Mouse (Mus musculus): Measurements from ENCODE around the gene Umps.

The Umps gene

DNA sequence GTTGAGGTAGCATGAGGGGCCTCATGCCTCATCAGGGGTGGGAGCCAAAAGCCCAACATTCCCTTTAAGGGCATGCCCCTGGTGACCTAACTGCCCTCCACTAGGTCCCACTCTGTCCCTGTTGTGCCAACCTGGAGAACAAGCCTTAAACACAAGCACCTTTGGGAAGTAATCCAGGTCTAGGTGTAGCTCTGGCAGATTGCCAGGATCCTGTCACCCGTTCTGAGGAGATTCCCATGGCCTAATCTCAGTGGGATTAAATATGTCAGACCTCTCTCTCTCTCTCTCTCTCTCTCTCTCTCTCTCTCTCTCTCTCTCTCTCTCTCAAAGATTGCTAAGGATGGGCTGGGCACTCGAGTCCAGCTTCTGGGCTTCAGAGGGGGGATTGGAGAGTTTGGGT is 35.2 kb downstream of the Umps start:
- DNase-seq (ENCODE audit: low spot score in 2 of 2): no peak

- no peak for DNase-seq (ENCODE audit: low spot score in 2 of 2)
Measured at GRCm38 (mm10) chr16:33930785-33931184, 36.1 kb downstream of the Umps start.

GRCm38 (mm10) chr16:33928788-33929462 is 37.9 kb downstream of the Umps start:
- DNase-seq (ENCODE audit: low spot score in 2 of 2): no peak

- no peak for DNase-seq (ENCODE audit: low spot score in 2 of 2)
Measured at GRCm38 (mm10) chr16:33927263-33927824, 39.5 kb downstream of the Umps start.

DNA sequence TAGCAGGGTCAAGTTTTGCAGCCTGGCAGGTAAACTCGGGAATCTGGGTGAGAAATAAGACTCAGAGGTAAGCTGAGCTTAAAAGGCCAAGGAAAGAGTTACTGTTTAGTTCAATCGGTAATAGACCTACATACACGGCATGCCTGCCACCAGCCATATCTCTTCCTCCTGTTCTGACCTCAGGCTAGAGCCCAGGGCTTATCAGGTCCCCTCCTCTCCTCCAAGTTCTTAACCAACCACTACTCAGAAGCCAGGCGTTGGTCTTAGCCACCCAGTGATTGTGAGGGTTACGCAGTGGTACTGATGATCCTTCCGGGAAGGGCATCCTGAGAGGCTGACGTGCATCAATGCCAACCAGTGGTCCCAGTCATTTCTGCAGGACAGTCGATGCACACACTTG is 43.1 kb downstream of the Umps start:
- DNase-seq (ENCODE audit: low spot score in 2 of 2): no peak

DNA sequence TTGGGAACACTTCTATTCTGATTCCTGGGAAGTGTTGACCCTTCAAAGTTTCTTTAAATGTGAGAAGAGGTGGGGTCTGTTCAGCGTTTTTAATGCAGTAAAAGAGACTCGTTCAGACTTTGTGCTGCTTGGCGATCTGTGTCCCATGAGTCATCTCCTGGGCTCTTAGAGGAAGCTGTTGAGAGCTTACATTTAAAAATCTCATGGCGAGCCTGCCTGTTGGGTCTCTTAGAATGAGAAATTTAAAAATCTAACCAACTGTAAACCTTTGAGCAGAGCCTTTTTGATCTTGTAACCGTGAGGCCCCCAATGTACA is 43.9 kb downstream of the Umps start:
- no peak for DNase-seq (ENCODE audit: low spot score in 2 of 2)

- peak in 1 of 2 experiments; percentile 27 for DNase-seq (ENCODE audit: low spot score in 2 of 2)
Measured at GRCm38 (mm10) chr16:33922111-33923000, 44.5 kb downstream of the Umps start.

DNA sequence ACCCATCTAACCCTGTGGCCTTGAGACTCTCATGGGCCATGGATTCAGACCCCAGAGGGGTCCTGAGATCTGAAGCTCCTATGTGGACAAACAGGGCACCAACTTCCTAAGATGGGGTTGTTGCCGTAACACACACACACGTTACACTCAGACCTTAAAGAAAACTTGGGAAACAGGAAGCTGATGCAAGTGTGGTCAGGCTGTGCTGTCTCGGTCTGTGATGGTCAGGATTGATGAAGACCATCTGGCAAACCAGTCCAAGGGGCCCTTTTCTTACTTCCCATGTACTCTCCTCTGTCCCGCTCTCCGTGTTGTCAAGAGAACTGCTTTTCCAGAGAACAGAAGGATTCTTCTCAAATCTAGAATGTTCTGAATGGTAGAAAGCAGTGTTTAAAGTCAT is 45.3 kb downstream of the Umps start:
- no peak for DNase-seq (ENCODE audit: low spot score in 2 of 2)

DNA sequence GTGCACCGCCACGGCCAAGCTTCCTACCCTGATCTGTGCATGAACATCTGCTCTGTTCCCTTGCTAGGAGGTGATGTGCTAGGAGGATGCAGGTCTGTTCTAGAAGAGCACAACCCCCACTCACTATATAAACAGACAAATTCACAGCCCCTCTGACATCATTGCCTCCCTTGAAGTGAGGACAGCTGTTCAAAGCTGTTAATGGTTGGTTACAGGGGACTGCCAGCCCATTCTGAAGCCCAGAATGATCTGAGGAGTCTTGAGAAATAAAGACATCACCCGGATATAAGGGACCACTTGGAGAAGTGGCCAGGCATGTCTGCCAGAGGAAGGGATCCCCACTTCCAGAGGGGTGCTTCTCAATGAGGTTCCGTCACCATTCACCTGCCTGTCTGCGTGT is 48.9 kb downstream of the Umps start:
- DNase-seq (ENCODE audit: low spot score in 2 of 2): no peak

DNA sequence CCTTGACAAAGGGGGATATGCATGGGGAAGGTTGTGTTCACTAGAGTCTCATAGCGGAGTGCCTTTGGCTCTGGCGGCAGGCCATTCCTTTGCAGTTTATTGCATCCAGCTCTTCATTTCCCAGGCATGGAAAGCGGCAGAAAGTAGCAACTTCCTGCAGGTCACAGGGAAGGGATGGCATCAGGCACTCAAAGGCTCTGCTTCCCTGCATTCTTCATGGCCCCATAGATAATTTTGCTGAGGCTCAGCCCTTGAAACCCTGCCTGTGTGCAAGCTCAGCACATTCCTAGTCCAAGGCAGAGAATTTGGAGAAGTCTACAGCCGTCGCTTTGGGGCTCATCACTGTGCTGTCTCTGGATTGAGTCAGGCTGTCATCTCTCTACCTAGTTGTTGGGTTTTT is 49.4 kb downstream of the Umps start:
- DNase-seq (ENCODE audit: low spot score in 2 of 2): no peak

- peak in 1 of 2 experiments; percentile 16 for DNase-seq (ENCODE audit: low spot score in 2 of 2)
Measured at GRCm38 (mm10) chr16:33916473-33917251, 50.2 kb downstream of the Umps start.

DNA sequence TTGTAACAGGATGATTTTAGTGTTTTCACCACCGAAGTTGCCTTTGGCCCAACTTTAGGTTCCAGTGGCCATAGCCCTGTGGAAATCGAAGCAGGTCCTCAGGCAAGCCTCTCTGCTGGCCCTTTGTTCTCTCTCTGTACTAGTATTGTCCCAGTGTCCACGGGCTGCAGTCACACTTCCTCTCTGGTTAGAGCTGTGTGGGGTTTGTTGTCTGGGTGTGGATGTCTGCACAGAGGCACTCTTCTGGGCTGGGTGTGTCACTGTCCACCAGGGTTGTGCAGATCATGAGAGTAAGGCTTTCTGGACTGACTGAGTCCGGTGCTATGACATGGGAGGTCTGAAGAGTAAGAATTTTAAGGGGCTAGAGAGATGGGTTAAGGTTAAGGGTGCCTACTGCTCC is 51.8 kb downstream of the Umps start:
- DNase-seq (ENCODE audit: low spot score in 2 of 2): no peak

GRCm38 (mm10) chr16:33908239-33908638 is 58.6 kb downstream of the Umps start:
- DNase-seq (ENCODE audit: low spot score in 2 of 2): no peak
